Mouse (Mus musculus): Measurements from ENCODE around the gene Taar6.

Taar6 gene

DNA sequence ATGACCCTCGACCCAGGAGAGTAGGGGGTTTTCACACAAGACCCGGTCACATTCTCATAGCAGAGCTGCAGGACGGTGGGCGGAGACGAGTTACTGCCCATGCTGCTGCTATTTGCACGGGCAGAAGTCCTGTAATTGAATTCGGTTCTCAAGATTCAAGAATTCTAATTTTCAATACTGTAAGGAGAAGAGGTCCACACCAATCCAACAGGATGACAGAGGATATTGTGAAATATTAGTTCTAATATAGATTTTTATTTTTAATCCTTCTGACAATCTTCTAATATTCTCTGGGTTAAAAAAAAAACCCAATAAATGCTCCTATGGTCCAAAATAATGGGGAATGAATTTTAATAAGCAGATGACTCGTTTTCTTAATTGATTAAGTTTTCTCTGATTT is at the start of gene Taar6:
Taar6 (minus strand) TSS at position 101 of the 400 bp plus-strand sequence.
- in situ Hi-C loops (cut with MboI; ENCODE audit: unreplicated experiment in 2 of 2) = no loop called here

GRCm38 (mm10) chr10:24031347-24031746 is 45.9 kb upstream of the Taar6 start:
- in situ Hi-C loops (cut with MboI; ENCODE audit: unreplicated experiment in 2 of 2) = no loop called here

GRCm38 (mm10) chr10:24026922-24027321 is 41.5 kb upstream of the Taar6 start, which contains the start of gene Taar7d:
Taar7d (plus strand) TSS chr10:24027222.
- in situ Hi-C loops (cut with MboI; ENCODE audit: unreplicated experiment in 2 of 2) = no loop called here

DNA sequence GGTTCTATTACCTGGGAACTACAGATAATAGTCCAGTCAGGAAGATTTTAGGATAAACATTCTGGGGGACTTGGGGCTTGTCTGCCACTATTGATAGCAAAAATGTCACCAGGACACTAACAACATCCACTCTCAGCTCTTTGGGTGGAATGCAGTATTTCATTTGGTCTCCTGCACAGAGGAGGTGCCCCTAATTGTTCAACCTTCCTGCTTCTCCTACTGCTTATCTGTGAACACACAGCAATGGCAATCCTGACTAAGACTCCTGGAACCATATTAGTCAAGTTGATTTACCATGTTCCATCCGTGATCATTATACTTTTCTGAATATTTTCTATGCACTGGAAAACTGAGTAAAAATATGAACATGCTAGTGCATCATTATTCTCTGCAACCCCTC is 22.7 kb upstream of the Taar6 start:
- in situ Hi-C loops (cut with MboI; ENCODE audit: unreplicated experiment in 2 of 2) = no loop called here

GRCm38 (mm10) chr10:24007034-24007433 is 21.6 kb upstream of the Taar6 start:
- in situ Hi-C loops (cut with MboI; ENCODE audit: unreplicated experiment in 2 of 2) = no loop called here

GRCm38 (mm10) chr10:24006442-24006841 is 21.0 kb upstream of the Taar6 start:
- in situ Hi-C loops (cut with MboI; ENCODE audit: unreplicated experiment in 2 of 2) = no loop called here

- in situ Hi-C loops (cut with MboI; ENCODE audit: unreplicated experiment in 2 of 2) = no loop called here
These were observed 14.2 kb upstream of the Taar6 start, which contains the start of gene Taar7b for GRCm38 (mm10) chr10:23999639-24000038. Taar7b (plus strand) TSS chr10:23999939.

- in situ Hi-C loops (cut with MboI; ENCODE audit: unreplicated experiment in 2 of 2) = no loop called here
These were observed 7.9 kb upstream of the Taar6 start, which contains the start of gene Taar7a for GRCm38 (mm10) chr10:23993381-23993780. Taar7a (minus strand) TSS chr10:23993481.

- in situ Hi-C loops (cut with MboI; ENCODE audit: unreplicated experiment in 2 of 2) = no loop called here
These were observed 973 bp upstream of the Taar6 start for GRCm38 (mm10) chr10:23986419-23986818.

- in situ Hi-C loops (cut with MboI; ENCODE audit: unreplicated experiment in 2 of 2) = loop anchor here in 1 of 2 experiments (10.0 kb wide), 1 partner anchor 326 kb away; no protein-coding TSS in a partner anchor
These were observed 6.3 kb downstream of the Taar6 start for GRCm38 (mm10) chr10:23978901-23979705.

- in situ Hi-C loops (cut with MboI; ENCODE audit: unreplicated experiment in 2 of 2) = loop anchor here in 1 of 2 experiments (10.0 kb wide), 1 partner anchor 327 kb away; no protein-coding TSS in a partner anchor
These were observed 7.5 kb downstream of the Taar6 start for GRCm38 (mm10) chr10:23977958-23978357.

DNA sequence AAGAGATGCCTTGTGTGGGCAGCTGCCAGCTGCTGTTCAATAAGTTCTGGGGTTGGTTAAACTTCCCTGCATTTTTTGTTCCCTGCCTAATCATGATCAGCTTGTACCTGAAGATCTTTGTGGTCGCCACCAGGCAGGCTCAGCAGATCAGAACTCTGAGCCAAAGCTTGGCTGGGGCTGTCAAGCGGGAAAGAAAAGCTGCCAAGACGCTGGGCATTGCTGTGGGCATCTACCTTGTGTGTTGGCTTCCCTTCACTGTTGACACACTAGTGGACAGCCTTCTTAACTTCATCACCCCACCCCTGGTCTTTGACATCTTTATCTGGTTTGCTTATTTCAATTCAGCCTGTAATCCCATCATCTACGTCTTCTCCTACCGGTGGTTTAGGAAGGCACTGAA is 14.2 kb downstream of the Taar6 start:
- in situ Hi-C loops (cut with MboI; ENCODE audit: unreplicated experiment in 2 of 2) = loop anchor here in 1 of 2 experiments (10.0 kb wide), 1 partner anchor 334 kb away; no protein-coding TSS in a partner anchor

- in situ Hi-C loops (cut with MboI; ENCODE audit: unreplicated experiment in 2 of 2) = loop anchor here in 1 of 2 experiments (10.0 kb wide), 1 partner anchor 334 kb away; no protein-coding TSS in a partner anchor
These were observed 14.7 kb downstream of the Taar6 start, which contains the start of gene Taar5 for GRCm38 (mm10) chr10:23970656-23971165. Taar5 (plus strand) TSS chr10:23970706.

DNA sequence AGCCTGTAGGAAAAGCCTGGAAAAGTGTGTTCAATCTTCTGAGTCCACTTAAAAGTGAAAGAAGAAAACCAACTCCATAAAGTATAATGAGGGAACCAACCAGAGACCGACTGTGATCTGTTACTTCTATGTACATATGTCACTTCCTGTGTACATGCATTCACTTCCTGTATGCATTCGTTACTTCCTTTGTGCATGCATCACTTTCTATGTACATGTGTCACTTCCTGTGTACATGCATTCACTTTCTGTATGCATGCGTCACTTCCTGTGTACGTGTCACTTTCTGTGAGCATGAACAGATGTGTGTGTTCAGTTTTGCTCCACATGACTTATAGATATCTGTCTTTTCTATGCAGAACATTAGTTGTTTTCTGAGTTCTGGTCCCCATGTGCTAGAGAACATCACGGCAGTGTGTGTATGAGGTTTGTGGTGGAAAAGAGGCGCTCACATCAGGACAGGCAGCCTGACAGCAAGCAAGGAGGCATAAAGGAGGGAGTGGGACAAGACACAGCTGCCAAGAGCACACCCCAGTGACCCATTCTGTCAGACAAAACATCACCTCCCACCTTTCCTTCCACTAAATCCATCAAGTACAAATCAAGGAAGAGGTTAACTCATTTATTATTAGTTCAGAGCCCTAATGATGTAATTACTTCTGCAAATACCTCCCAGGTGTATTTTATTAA is 20.4 kb downstream of the Taar6 start:
- in situ Hi-C loops (cut with MboI; ENCODE audit: unreplicated experiment in 2 of 2) = no loop called here

- in situ Hi-C loops (cut with MboI; ENCODE audit: unreplicated experiment in 2 of 2) = no loop called here
These were observed 22.0 kb downstream of the Taar6 start for GRCm38 (mm10) chr10:23963444-23963843.

GRCm38 (mm10) chr10:23960444-23960915 is 25.0 kb downstream of the Taar6 start, which contains the start of gene Taar4:
Taar4 (plus strand) TSS chr10:23960494.
- in situ Hi-C loops (cut with MboI; ENCODE audit: unreplicated experiment in 2 of 2) = no loop called here

DNA sequence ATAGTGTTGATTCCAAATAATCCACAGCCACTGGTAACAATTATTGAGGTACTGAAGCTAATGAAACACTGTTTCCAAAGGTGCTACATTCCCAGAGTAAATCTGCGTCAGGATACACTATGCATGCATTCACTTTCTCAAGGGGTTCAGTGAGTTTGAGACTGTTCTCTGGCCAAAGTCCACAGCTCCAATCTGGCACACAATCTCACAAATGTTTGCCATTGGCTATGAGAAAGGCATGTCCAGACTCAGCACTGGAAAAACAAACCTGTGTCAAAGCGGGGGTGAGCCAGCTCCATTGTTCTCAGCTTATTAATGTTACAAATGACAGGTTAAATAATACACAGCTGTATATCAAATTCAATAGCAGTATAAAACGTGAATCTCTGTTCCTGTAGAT is 26.4 kb downstream of the Taar6 start:
- in situ Hi-C loops (cut with MboI; ENCODE audit: unreplicated experiment in 2 of 2) = no loop called here

- in situ Hi-C loops (cut with MboI; ENCODE audit: unreplicated experiment in 2 of 2) = no loop called here
These were observed 33.7 kb downstream of the Taar6 start for GRCm38 (mm10) chr10:23951714-23952113.

GRCm38 (mm10) chr10:23949508-23950005 is 35.9 kb downstream of the Taar6 start, which contains the start of gene Taar3:
Taar3 (plus strand) TSS chr10:23949558.
- in situ Hi-C loops (cut with MboI; ENCODE audit: unreplicated experiment in 2 of 2) = no loop called here

DNA sequence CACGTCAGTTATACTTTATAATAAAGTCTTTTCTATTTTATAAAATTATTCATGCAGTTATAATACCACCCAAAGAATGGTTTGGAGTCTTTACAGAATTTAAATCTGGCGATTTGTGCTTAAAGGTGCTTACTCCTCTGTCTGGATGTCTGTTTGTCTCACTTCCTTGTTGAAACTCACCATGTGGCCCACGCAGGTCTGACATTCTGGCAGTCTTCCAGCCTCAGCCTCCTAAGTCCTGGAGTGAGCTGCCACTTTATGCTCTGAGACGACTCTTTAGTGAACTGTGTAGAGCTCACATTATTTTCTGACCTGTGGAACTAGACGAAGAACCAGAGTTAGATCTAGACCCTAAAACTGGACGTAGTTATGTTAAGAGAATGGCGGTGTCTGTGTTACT is 37.4 kb downstream of the Taar6 start:
- in situ Hi-C loops (cut with MboI; ENCODE audit: unreplicated experiment in 2 of 2) = no loop called here
